Mouse (Mus musculus) testis, adult 2 months (tissue): ENCODE measurements around the gene Krt12. TPM values are rescaled to one million over a fixed set of nuclear protein-coding genes. Genes with fewer than 3 reads are reported as not detected.
A peak's percentile ranks its signal among the peaks of the same experiment; 100 is the strongest.

Experiments
- H3K27ac ChIP-seq: fragments of 200-500 bp; 2 replicates; pipeline ENCODE4 v1.5.1; 2012; ENCODE audit warnings: low read depth, low read length; ENCODE audit not compliant: control insufficient read depth, insufficient read depth
- H3K27me3 ChIP-seq: fragments of 200-500 bp; 2 replicates; pipeline ENCODE4 v1.6.1; 2012; ENCODE audit warnings: mild to moderate bottlenecking, low read length, moderate library complexity; ENCODE audit not compliant: control insufficient read depth, insufficient read depth
- H3K36me3 ChIP-seq: fragments of 200-500 bp; 2 replicates; pipeline ENCODE4 v1.6.1; 2012; ENCODE audit warnings: mild to moderate bottlenecking, low read length; ENCODE audit not compliant: control insufficient read depth, insufficient read depth
- H3K4me1 ChIP-seq: fragments of 200-500 bp; 2 replicates; pipeline ENCODE4 v1.6.1; 2012; ENCODE audit warnings: low read length; ENCODE audit not compliant: control insufficient read depth, insufficient read depth
- H3K4me3 ChIP-seq: fragments of 200-500 bp; 2 replicates; pipeline ENCODE4 v1.5.1; 2012; ENCODE audit warnings: low read depth, mild to moderate bottlenecking, low read length, moderate library complexity, mixed read lengths; ENCODE audit not compliant: control insufficient read depth
- CTCF ChIP-seq: fragments of 200-500 bp; IDR thresholded peaks from 2 replicates; pipeline ENCODE4 v1.5.1; 2012; ENCODE audit warnings: low read depth, mild to moderate bottlenecking, inconsistent platforms, low read length, moderate library complexity; ENCODE audit not compliant: control insufficient read depth, insufficient read depth, insufficient replicate concordance
- POLR2A ChIP-seq: fragments of 200-500 bp; IDR thresholded peaks from 2 replicates; pipeline ENCODE4 v1.6.1; 2012; ENCODE audit warnings: low read depth, mild to moderate bottlenecking, inconsistent platforms, low read length, moderate library complexity; ENCODE audit not compliant: control insufficient read depth
- polyA plus RNA-seq: library from polyadenylated mRNA; depleted of rRNA; stranded (reverse); fragments of >200 nt; gene quantifications from 2 replicates; pipeline ENCODE4 v1.2.3, GENCODE M21; 2012; rRNA removed

Gene Krt12
- 0.07 TPM in 1 of 2 replicates, not detected in the other for polyA plus RNA-seq

- Histone ChIP-seq H3K4me3 (no peak within 1 kb of the TSS), H3K27me3 (no peaks in the 10 kb centered on the region), H3K4me1 (no peaks in the 10 kb centered on the region), H3K36me3 (no peaks in the 10 kb centered on the region), H3K27ac (no peak within 1 kb of the TSS)
- TF ChIP-seq POLR2A (no peak), CTCF (no peak)
These were observed at the start of gene Krt12 for GRCm38 (mm10) chr11:99422159-99422558. Gene Krt12, minus strand, starts transcription at chr11:99422259.

DNA sequence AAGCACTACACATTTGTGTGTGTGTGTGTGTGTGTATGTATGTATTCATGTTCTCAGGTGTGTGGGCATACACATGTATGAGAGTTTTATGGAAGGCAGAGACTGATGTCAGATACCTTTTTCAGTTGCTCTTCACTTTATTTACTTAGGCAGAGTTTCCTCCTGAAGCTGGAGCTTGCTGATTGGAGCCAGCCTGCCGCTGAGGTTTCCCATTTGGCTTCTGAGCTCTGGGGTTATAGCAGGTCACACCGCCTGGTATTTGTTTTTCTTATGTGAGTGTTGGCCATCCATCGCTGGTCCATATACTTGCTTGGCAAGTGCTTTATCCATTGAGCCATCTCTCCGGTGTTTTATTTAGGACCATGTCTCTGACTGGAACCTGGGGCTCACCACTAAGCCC is 47.2 kb upstream of the Krt12 start:
- TF ChIP-seq CTCF (no peak), POLR2A (no peak)
- no peak overlapping the region for H3K27ac ChIP-seq
- H3K4me3 ChIP-seq: no peak overlapping the region

DNA sequence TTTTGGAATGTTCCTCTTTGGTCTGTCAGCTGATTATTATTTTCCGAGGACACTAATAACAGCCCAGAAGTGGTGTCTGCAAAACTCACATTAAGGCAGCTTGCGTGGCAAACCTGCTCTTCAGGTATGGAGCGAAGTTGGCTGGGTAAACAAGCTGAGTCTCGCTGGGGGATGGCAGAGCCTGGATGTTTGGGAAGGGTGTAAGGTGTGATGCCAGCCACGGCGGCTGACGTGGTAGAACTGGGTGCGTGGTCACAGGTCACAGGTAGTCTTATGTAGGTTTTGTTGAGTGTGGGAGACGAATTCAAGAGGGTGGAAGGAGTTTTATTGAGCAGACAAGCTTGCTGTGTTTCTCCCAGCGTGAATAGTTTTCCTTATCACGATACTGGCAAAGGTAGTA is 46.5 kb upstream of the Krt12 start:
- H3K4me3 ChIP-seq: no peak overlapping the region
- H3K27me3 ChIP-seq: no peaks in the 10 kb centered on the region
- no peaks in the 10 kb centered on the region for H3K4me1 ChIP-seq
- no peak overlapping the region for H3K27ac ChIP-seq
- TF ChIP-seq POLR2A: no peak
- TF ChIP-seq CTCF: no peak
- H3K36me3 ChIP-seq: no peaks in the 10 kb centered on the region

More for the DNA sequence above, 47.2 kb upstream of the Krt12 start:
- Histone ChIP-seq H3K36me3 (no peaks in the 10 kb centered on the region), H3K4me1 (no peaks in the 10 kb centered on the region), H3K27me3 (no peaks in the 10 kb centered on the region)

DNA sequence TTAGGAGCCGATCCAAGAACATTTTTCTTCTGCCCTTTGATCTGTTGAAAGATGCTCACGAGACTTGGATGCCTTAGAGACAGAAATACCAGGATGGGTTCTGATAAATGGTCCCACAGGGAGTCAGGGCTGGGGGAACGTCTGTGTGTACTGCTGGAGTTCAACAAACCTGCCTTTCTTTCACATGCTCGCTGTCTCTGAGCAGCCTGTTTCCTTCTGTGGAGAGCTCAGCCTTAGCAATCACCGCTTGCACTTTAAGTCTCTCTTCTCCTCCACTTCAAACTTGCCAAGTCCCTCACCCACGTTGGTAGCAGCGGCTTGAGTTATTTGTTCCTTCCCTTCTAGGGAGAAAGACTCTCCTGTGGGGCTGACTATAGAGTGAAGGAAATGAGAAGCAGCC is 44.3 kb upstream of the Krt12 start:
- H3K36me3 ChIP-seq: no peaks in the 10 kb centered on the region
- no peaks in the 10 kb centered on the region for H3K4me1 ChIP-seq
- H3K27me3 ChIP-seq: no peaks in the 10 kb centered on the region
- no peak overlapping the region for H3K27ac ChIP-seq
- TF ChIP-seq POLR2A (no peak), CTCF (no peak)
- H3K4me3 ChIP-seq: no peak overlapping the region

DNA sequence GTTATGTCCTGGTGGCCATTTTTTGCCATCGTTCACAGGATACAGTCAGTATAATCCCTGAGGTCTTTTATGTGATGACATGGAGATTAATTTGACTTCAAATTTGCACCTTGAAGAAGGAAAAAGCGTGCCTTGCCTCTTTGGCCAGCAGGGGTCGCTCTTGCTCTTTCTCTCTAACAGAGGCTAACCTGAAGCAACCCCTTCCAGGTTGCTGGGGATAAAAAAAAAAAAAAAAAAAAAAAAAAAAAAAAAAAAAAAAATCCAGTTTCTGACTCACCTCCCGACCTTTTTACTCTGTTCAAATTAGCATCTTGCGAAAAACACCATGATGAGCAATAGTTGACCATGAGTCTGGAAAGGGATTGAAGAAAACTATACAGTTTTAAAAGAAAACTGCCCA is 42.8 kb upstream of the Krt12 start:
- no peaks in the 10 kb centered on the region for H3K27me3 ChIP-seq

GRCm38 (mm10) chr11:99463155-99463554 is 41.1 kb upstream of the Krt12 start:
- H3K4me1 ChIP-seq: no peaks in the 10 kb centered on the region
- no peaks in the 10 kb centered on the region for H3K27me3 ChIP-seq
- no peak overlapping the region for H3K27ac ChIP-seq
- no peaks in the 10 kb centered on the region for H3K36me3 ChIP-seq
- peak; percentile 79; the same call in 1 of the 2 replicates for TF ChIP-seq CTCF
- no peak for TF ChIP-seq POLR2A
- H3K4me3 ChIP-seq: no peak overlapping the region

More for the DNA sequence above, 42.8 kb upstream of the Krt12 start:
- no peaks in the 10 kb centered on the region for H3K4me1 ChIP-seq
- no peak overlapping the region for H3K4me3 ChIP-seq
- peak; percentile 62; the same call in 1 of the 2 replicates for TF ChIP-seq CTCF
- no peak for TF ChIP-seq POLR2A
- H3K27ac ChIP-seq: no peak overlapping the region
- no peaks in the 10 kb centered on the region for H3K36me3 ChIP-seq

GRCm38 (mm10) chr11:99461736-99462135 is 39.7 kb upstream of the Krt12 start:
- TF ChIP-seq POLR2A (no peak), CTCF (no peak)
- H3K27me3 ChIP-seq: no peaks in the 10 kb centered on the region
- no peak overlapping the region for H3K27ac ChIP-seq
- H3K36me3 ChIP-seq: no peaks in the 10 kb centered on the region
- no peak overlapping the region for H3K4me3 ChIP-seq
- H3K4me1 ChIP-seq: no peaks in the 10 kb centered on the region

GRCm38 (mm10) chr11:99458887-99459286 is 36.8 kb upstream of the Krt12 start:
- no peak overlapping the region for H3K4me3 ChIP-seq
- no peak for TF ChIP-seq CTCF
- no peaks in the 10 kb centered on the region for H3K27me3 ChIP-seq
- H3K4me1 ChIP-seq: no peaks in the 10 kb centered on the region
- no peaks in the 10 kb centered on the region for H3K36me3 ChIP-seq
- H3K27ac ChIP-seq: no peak overlapping the region
